Mouse (Mus musculus) 3T3-L1 (cell line): ENCODE results near the gene Mllt6.

Experiments
- DNase-seq: peaks from one replicate; pipeline ENCODE4 v3.0.0-alpha.2; 2015; ENCODE audit warnings: low read depth, low spot score

Gene Mllt6

DNA sequence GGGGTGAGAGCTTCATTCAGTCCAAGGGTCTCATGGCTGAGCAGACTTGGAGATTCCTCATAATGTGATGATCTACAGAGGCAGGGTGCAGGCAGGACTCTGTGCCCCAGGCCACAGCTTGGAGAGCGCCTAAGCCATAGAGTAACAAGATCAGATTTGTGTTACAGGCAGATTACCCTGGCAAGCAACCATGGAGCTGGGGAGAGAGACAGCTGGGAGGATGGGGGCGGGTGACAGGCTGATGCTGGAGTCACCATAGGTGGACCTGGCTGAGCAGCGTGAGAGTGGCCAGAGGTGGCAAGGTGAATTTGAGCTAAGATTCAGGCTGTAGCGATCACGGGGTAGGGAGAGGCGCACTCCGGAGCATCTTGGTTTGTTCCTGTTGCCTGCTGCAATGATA lies 4.9 kb downstream of the Mllt6 start:
- DNase-seq = no peak

DNA sequence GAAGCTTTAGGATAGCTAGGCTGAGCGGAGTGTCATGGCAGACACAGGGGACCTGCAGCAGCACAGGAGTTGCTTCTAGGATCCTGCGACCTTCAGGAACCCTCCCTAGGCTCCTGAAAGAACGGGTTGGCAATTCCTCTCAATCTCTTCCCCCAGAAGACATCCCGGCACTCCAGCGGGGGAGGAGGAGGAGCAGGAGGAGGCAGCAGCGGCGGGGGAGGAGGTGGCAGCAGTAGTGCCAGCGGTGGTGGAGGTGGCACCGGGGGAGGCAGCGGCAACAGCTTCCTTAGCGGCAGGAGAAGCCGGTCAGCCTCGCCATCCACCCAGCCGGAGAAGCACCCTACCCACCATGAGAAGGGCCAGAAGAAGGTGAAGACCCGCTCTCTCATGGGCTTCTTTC lies 6.1 kb downstream of the Mllt6 start:
- no peak for DNase-seq

DNA sequence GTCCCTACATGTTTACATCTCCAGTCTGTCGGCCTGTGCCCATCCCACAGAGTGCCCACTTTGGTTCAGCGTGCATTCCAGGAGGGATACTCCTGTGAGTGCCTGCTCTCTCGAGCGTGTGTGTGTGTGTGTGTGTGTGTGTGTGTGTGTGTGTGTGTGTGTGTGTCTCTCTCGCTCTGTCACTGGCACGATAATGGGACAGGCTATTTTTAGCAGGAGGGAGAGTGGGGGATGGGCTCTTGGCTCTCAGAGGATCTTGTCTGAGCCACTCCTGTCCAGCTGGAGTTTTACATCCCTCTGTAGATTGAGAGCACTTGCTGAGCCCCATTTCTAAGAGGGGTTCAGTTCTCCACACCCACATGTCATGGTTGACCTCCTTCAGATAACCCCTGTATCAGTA lies 6.6 kb downstream of the Mllt6 start:
- DNase-seq = no peak

DNA sequence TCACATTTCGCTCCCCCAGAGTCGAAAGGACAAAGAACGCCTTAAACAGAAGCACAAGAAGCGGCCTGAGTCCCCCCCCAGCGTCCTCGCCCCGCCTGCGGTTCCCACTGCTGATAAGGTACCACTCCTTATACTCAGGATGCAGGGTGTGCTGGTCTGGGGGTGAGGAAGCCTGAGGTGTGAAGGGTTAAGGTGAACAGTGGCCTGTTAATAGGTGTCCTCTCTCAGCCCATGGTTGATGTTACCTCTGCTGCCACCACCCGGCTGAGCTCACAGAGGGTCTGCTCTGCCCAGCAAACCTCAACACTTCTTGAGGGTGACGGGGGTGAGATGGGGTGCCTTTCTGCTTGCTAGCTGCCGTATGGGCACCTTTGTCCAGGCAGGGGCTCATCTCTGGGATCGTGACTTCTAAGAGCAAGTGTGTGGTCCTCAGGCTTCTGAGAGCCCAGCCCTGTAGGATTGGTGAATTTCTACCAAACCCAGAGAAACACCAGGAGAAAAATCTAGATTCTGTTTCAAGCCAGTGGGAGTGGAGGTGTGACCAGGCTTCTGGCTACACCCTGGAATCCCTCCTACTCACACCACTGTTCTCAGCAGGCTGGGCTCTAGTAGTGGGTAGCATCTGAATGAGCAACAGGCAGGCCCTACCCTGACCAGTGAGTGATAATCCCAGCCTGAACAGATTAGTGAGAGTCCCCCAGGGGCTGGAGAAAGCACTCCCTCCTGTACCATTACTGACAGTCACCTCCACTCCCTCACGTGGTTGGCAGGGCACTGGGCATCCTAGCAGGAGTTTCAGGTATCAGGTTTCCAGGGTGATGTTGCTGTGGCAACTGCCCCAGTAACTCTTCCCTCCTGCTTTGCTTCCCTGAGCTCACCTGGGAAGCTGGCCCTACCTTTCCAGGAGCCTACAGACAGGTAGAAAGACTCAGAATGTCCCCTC lies 7.3 kb downstream of the Mllt6 start:
- DNase-seq = no peak

DNA sequence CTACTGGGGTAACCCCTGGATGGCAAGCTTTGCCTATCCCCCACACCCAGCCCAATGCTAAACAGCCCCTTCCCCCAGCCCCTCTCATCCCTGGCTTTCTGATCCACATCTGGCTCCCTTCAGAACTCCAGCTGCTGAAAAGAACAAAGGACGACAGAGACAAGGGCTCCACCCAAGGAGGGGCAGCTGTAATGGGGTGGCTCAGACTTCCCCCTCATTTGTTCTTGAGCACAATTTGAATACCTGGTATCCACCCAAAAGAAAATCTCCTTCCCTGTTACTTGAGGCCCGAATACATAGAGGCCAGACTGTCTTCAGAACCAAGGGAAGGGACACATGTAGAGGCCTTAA lies 7.9 kb downstream of the Mllt6 start:
- DNase-seq = no peak

DNA sequence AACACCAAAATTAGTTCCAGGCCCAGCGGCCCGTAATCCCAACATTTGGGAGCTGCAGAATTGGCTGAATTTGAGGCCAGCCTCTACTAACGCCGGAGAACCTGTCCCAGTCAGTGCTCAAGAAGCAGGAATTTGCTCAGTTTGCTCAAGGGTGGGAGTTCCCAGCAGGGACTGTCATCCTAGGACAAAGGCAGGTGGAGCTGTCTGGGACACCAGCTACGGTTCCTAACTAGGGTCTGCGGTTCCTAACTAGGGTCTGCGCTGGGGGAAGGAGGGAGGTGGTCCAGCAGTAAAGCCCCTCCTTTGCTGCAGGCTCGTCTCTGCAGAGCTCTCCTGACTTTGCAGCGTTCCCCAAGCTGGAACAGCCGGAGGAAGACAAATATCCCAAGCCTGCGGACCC lies 9.9 kb downstream of the Mllt6 start:
- DNase-seq = no peak

DNA sequence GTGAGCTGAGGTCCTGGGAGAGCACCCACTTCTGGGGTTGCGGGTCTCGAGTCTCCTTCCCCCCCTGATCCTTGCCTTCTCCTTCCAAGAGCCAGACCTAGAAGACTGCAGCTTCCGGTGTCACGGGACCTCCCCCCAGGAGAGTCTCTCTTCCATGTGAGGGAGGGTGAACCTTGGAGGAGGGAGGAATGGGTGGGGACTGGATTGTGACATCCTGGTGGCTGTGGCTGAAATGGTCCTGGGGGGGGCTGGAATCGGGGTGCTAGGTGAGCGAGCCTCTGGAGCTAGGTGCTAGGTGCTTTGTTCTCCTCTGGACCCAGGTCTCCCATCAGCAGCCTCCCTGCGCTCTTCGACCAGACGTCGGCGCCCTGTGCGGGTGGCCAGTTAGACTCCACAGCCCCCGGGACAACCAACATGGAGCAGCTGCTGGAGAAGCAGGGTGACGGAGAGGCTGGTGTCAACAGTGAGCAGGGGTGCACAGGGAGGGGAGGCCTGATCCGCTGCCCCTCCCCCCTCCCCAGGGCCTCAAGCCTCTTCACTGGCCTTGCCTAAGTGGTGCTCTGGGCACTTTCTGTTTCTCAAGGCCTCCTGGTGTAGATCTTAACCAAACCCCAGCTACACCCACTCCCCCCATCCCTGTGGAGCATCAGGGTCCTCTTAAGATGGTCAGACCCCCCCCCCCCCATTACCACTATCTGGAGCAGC lies 13.0 kb downstream of the Mllt6 start:
- DNase-seq = no peak

DNA sequence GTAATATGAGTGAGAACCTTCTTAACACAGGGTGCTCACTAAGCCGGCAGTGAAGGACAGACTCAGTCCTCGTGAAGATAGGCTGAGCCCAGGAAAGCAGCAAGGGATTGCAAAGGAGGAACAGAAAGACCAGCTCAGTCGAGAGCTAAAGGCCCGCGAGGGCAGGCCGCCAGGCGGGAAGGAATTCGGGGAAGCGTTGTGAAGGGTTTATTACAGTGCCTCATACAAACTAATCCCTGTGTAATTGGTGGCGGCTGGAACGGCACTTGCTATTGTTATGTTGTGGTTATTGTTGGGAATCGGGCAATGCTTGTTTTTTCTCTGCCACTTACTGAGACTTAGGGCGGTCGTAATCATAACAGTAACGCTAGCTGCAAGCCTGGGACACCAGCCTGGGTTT lies 14.2 kb downstream of the Mllt6 start:
- DNase-seq = no peak

DNA sequence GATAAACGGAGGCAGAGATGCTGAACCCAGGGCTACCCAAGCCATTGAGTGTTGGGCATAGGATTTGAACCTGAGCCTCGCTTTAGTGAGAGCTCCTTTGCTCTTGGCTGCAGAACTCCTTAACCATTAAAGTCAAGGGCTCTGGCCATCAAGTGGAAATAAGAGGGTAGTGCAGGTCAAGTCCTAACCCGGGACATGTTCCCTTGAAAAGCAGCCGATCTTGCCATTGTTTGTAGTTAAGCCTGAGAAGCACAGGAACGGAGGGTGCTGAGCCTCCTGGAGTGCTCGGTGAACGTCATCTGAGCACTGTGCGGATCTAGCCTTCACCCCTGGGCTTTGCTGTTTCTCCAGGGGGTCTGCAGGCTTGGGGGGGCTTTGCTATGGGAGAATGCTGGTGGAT lies 14.6 kb downstream of the Mllt6 start:
- DNase-seq = no peak

DNA sequence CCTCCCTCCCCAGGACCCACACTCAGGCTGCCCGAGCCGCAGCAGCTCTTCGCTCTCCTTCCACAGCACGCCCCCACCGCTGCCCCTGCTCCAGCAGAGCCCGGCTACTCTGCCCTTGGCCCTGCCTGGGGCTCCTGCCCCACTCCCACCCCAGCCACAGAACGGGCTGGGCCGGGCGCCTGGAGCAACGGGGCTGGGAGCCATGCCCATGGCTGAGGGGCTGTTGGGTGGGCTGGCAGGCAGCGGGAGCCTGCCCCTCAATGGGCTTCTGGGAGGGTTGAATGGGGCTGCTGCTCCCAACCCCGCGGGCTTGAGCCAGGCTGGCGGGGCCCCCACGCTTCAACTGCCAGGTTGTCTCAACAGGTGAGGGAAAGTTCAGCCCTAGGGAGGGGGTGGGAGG lies 15.1 kb downstream of the Mllt6 start:
- DNase-seq = no peak

DNA sequence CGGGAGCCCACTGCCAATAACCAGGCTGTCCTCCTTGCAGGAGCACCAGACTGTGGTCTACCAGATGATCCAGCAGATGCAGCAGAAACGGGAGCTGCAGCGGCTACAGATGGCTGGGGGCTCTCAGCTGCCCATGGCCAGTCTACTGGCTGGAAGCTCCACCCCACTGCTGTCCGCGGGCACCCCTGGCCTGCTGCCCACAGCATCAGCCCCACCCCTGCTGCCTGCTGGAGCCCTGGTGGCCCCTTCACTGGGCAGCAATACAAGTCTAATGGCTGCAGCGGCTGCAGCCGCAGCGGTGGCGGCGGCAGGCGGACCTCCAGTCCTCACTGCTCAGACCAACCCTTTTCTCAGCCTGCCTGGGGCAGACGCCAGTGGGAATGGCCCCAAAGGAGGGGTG lies 17.2 kb downstream of the Mllt6 start:
- DNase-seq = no peak

DNA sequence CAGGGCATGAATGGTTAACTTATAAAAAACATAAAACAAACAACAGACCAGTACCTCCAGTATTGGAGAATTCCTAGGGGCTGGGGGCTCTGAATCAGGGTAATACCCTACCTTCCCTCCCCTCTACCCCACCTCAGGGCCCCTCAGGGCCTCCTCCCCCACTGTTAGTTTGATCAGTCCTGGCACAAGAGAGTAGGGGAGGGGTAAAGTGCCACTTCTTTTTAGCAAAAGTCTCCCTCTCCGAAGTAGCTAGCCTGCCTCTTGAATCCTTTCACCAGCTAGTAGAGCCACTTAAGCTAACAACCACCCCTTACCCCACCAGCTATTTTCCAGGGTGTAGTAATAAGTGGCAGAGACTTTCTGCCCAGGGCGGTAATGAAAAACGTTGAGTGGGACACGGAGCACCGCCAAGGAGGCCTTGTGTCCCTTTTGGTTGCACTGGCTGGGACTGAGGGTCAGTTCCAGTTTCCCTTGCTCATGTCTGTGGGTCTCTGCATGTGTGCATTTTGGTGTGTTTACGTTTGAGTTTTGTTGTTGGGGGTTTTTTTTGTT lies 19.4 kb downstream of the Mllt6 start:
- no peak for DNase-seq

DNA sequence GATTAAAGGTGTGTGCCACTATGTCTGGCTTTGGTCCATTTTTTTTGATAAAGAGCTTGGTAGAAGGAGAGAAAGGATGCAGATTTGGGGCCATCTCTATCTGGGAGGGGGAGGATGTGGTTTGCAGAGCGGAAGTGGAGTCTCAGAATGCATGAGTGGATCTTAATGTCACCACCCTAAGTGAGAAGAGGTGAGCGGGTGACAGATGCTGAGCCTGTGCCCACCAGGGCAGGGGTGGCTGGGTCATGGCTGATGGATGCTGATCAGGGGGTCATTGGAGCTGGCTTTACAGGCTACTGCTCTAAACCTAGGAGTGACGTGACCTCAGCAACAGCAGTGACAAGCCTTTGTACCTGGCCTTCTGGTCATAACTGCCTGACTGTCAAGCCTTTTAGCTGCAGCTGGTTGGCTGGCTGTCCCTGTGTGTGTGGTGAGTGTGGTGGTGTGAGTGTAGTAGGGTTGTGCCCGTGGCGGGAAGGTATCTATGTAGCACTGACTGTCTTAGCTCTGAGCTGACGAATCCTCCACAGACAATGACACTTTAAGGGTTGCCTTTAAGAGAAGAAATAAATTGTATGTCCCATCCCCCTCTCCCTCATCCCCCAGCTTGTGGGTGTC lies 21.0 kb downstream of the Mllt6 start:
- no peak for DNase-seq

DNA sequence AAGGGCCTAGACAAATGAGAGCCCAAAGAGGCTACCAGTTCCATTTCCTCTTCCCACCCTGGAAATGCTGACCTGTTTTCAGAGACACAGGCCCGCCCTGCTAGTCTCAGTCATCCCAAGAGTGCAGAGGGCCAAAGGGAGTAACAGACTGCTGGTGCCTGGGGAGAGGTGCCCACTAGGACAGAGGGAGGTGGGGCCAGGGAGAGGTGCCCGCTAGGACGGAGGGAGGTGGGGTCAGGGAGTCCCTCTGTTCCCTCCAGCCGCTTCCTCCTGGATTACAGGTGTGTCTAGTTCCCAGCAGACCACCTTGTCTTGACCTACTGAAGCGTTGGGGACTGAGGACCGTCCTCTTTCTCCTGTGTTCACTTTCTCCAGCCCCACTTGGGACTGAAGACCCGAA lies 21.6 kb downstream of the Mllt6 start:
- DNase-seq = no peak

DNA sequence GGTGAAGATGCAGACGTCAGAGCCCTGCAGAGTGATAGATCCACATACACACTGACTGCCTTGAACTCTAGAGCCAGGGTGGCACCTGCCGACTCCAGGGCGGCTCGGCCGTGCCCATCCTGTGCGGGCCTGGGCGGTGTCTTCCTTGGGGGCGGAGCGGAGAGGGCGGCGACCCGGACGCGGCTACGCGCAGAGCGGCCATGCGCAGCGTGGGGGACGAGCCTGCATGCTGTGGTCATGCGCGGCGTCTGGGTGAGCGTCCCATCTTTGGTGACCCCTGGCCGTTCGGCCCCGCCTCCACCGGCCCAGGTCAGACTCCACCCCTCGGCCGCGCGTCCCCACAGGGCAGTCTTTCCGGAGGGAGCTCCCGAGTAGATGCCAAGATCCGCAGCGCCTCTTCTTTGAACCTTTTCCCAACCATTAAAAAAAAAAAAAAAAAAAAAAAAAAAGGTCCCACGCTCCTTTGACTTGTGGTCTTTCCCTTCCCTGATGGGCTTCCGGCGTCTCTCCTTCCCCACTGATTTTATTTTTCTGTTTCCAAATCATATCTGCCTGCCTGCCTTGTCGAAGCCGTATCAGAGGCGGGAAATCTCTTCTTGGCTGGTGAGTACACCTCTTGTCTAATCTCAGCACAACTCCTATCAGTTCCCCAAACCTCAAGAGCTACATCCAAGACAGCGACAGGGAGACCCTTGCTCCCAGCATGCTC lies 22.6 kb downstream of the Mllt6 start, which contains the start of gene Cisd3:
TSS of gene Cisd3 (plus strand) at position 214 of the 709 bp plus-strand sequence.
- peak; percentile 52 for DNase-seq

DNA sequence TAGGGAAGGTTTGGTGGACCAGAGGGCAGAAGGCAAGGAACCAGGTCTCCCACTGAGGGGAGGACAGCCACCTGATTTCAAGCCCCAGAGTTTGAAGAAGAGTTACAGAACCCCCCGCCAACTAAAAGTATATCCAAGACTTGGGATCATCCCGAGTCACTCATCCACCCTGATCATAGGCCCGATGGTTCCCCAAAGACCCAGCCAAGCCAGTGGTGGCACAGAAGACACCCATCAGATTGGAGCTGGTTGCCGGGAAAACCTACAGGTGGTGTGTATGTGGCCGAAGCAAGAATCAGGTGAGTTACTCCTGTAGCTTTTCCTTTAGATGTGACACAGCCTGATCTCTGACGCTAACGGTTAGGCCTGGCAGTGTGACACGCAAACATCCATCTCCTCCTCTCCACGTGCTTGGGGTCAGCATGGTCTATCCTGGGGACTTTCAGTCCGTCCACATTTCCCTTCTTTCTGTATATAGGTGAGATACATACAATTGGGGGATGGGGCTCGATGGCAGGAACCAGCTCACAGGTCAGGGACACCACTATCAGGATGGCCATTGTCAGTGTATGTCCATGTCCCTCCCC lies 23.2 kb downstream of the Mllt6 start:
- no peak for DNase-seq

DNA sequence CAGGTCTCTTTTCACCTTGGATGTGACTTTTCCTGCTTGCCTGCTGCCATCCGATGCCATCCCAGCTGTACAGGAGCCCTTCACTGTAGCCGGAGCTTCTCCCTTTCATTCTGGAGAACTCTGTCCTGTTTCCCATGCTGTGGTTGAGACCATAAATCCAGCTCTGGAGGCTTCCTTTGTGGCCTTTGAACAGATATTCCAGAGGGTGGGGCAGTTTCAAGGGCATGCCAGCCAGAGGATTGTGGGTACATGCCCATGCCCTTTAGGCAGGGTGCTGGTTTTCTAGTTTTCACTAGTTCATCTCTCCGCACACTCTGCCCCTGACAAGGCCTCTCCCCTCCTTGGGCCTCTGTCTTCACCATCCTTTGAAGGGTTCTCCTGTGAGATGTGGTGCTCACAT lies 23.8 kb downstream of the Mllt6 start:
- DNase-seq = no peak

DNA sequence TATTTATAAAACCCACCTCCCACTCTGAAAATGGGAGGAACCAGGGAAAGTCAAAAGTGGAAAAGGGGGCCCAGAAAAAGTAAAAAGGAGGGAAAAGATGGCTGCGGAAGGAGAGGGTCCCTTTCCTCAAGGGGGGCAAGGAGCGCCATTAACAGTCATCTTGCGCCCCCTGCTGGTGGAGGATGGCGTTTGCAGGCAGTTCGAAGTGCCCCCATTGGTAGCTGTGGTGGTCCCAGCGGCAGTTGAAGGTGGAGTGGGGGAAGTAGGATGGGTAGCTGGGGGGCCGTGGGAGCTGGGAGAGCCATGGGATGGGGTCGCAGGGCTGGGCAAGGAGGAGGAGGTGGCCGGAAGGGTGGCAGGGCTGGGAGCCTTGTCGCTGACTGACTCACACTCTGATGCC lies 26.6 kb downstream of the Mllt6 start:
- DNase-seq = peak; percentile 51

DNA sequence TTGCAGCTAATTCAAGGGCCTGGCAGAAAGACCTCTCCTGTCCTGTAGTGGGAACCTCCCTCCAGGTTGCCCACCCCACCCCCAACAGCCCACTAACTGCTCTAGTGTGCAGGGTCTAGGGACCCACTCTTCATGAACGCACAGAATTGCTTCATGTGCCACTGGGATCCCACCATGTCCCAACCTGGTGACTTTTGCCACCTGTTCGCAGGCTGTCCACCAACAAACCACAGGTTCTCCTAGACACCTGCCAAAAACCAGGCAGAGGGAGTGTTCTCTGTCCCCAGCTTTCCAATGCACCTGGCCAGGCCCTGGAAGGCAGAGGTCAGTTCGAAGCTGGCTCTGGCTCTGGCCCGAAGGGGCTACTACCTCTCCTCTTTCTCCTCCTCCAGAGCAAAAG lies 31.2 kb downstream of the Mllt6 start:
- DNase-seq = no peak

DNA sequence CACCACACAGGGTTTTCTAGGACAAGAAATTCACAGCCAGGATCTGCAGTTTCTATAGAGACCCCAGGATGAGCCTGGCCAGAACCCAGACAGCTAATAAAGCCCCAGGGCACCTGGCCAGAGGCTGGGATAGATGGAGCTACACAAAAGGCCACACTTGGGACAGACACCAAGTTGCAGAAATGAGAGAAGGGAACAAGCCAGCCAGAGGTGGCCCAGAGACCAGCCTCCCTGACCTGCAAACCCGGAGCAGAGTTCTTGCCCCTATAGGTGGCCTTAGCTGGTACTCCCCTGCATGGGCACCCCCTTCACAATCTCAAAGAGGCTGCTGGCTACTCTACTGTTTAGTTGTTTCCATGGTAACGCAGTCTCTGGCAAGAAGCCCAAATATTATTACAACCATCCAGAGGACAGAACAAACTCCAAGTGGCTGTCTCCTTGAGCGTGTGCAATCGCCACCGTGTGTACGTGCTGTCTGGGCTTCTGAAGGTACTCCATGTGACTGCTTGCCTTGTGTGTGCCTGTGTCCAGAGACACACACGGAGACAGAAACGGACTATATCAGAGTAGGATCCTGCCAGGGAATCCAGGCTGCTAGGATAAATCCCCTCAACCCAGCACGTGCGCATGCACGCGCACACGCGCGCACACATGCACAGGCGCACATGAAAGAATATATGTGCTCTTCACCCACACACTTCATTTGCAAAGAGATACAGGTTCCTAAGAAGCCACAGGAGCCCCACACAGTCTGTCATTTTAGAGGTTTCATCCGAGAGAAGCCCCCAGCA lies 31.9 kb downstream of the Mllt6 start:
- DNase-seq = peak; percentile 62
